Mouse (Mus musculus) liver, adult 2 months (tissue): ENCODE results near the gene Srrm1. TPM values are rescaled to one million over a fixed set of nuclear protein-coding genes. Genes with fewer than 3 reads are reported as not detected.

Experiments used
- DNase-seq: peaks from one replicate; pipeline ENCODE4 v3.0.0-alpha.2; 2011; ENCODE audit warnings: low read depth, low spot score; ENCODE audit errors: extremely low read depth
- H3K27ac ChIP-seq: fragments of 200-500 bp; replicated peaks from 2 replicates; pipeline ENCODE4 v1.5.1; 2012; ENCODE audit warnings: low read depth, mild to moderate bottlenecking, control low read depth, inconsistent platforms, low read length; ENCODE audit not compliant: insufficient read depth
- H3K27me3 ChIP-seq: fragments of 200-500 bp; 2 replicates; pipeline ENCODE4 v1.6.1; 2012; ENCODE audit warnings: mild to moderate bottlenecking, moderate library complexity, low read length, inconsistent platforms; ENCODE audit not compliant: control insufficient read depth, insufficient read depth
- H3K36me3 ChIP-seq: fragments of 200-500 bp; 2 replicates; pipeline ENCODE4 v1.6.1; 2012; ENCODE audit warnings: low read length, inconsistent platforms; ENCODE audit not compliant: control insufficient read depth, insufficient read depth
- H3K4me1 ChIP-seq: fragments of 200-500 bp; 2 replicates; pipeline ENCODE4 v1.6.1; 2011; ENCODE audit warnings: low read length; ENCODE audit not compliant: control insufficient read depth, insufficient read depth
- H3K4me3 ChIP-seq: fragments of 200-500 bp; 2 replicates; pipeline ENCODE4 v1.5.1; 2011; ENCODE audit warnings: low read depth, mild to moderate bottlenecking, control low read depth, low read length, moderate library complexity; ENCODE audit not compliant: insufficient read depth
- H3K79me2 ChIP-seq: fragments of 200-500 bp; 2 replicates; pipeline ENCODE4 v1.6.1; 2012; ENCODE audit warnings: inconsistent platforms, mild to moderate bottlenecking, low read length, moderate library complexity; ENCODE audit not compliant: control insufficient read depth, insufficient read depth
- H3K9ac ChIP-seq: fragments of 200-500 bp; 2 replicates; pipeline ENCODE4 v1.6.1; 2012; ENCODE audit warnings: low read depth, mild to moderate bottlenecking, control low read depth, inconsistent platforms, low read length
- CTCF ChIP-seq: fragments of 200-500 bp; IDR thresholded peaks from 2 replicates; pipeline ENCODE4 v1.5.1; 2011; ENCODE audit warnings: low read depth, low read length, control low read depth
- POLR2A ChIP-seq: fragments of 200-500 bp; IDR thresholded peaks from 2 replicates; pipeline ENCODE4 v1.6.1; 2011; ENCODE audit warnings: low read length, control low read depth; ENCODE audit not compliant: insufficient read depth; ENCODE audit errors: extremely low read depth
- WGBS: fragments of 180-500 bp; shearing (Covaris S2); methylation state at CpG from one replicate; pipeline ENCODE4 v1.1.7; 2018; 5-methylcytosine and 5-hydroxymethylcytosine counted together
- polyA plus RNA-seq: library from polyadenylated mRNA; depleted of rRNA; stranded (reverse); fragments of >200 nt; gene quantifications from 2 replicates; pipeline ENCODE4 v1.2.3, GENCODE M21; 2012
- total RNA-seq: library from RNA; depleted of rRNA; stranded (reverse); fragments of >200 nt; gene quantifications from 2 replicates; pipeline ENCODE4 v1.2.3, GENCODE M21; 2014

Gene Srrm1
- total and polyA plus RNA-seq, 2 experiments, result 8.9 to 18.8 TPM

GRCm38 (mm10) chr4:135394666-135395065 lies 41.5 kb upstream of the Srrm1 start:
- Histone ChIP-seq H3K27ac (no peak overlapping the region), H3K36me3 (no peaks in the 10 kb centered on the region), H3K27me3 (peaks cover 13% of the 10 kb centered on the region), H3K4me1 (no peaks in the 10 kb centered on the region), H3K4me3 (no peak overlapping the region), H3K9ac (no peak overlapping the region), H3K79me2 (no peaks in the 10 kb centered on the region)
- 81% methylated on average over 7 of the region's 7 CpGs for WGBS
- TF ChIP-seq CTCF (no peak), POLR2A (no peak)
- no peak for DNase-seq

GRCm38 (mm10) chr4:135393381-135393780 lies 40.3 kb upstream of the Srrm1 start:
- Histone ChIP-seq H3K79me2 (no peaks in the 10 kb centered on the region), H3K4me3 (no peak overlapping the region), H3K27ac (no peak overlapping the region), H3K4me1 (no peaks in the 10 kb centered on the region), H3K36me3 (no peaks in the 10 kb centered on the region), H3K27me3 (peaks cover 11% of the 10 kb centered on the region), H3K9ac (no peak overlapping the region)
- WGBS, result 84% methylated on average over 6 of the region's 6 CpGs
- no peak for DNase-seq
- TF ChIP-seq CTCF (no peak), POLR2A (no peak)

- Histone ChIP-seq H3K9ac (no peak overlapping the region), H3K36me3 (no peaks in the 10 kb centered on the region), H3K27me3 (peaks cover 5% of the 10 kb centered on the region; the same call in 1 of the 2 replicates), H3K4me1 (no peaks in the 10 kb centered on the region), H3K4me3 (no peak overlapping the region), H3K27ac (no peak overlapping the region), H3K79me2 (no peaks in the 10 kb centered on the region)
- WGBS, result 88% methylated on average over 3 of the region's 3 CpGs
- DNase-seq, result no peak
- TF ChIP-seq POLR2A (no peak), CTCF (no peak)
Measured at GRCm38 (mm10) chr4:135392801-135393200, 39.7 kb upstream of the Srrm1 start.

GRCm38 (mm10) chr4:135391014-135391413 lies 37.9 kb upstream of the Srrm1 start:
- Histone ChIP-seq H3K27ac (no peak overlapping the region), H3K36me3 (no peaks in the 10 kb centered on the region), H3K4me3 (no peak overlapping the region), H3K27me3 (no peaks in the 10 kb centered on the region), H3K9ac (no peak overlapping the region), H3K4me1 (no peaks in the 10 kb centered on the region), H3K79me2 (no peaks in the 10 kb centered on the region)
- DNase-seq, result no peak
- no peak for TF ChIP-seq CTCF
- TF ChIP-seq POLR2A, result no peak
- WGBS, result 71% methylated on average over 6 of the region's 6 CpGs

GRCm38 (mm10) chr4:135385614-135386013 lies 32.5 kb upstream of the Srrm1 start:
- H3K27ac ChIP-seq, result no peak overlapping the region
- H3K4me3 ChIP-seq, result no peak overlapping the region
- no peak for DNase-seq
- no peaks in the 10 kb centered on the region for H3K27me3 ChIP-seq
- no peak overlapping the region for H3K9ac ChIP-seq
- H3K36me3 ChIP-seq, result no peaks in the 10 kb centered on the region
- WGBS, result 55% methylated on average over 10 of the region's 10 CpGs
- H3K79me2 ChIP-seq, result no peaks in the 10 kb centered on the region
- H3K4me1 ChIP-seq, result no peaks in the 10 kb centered on the region
- TF ChIP-seq POLR2A (no peak), CTCF (no peak)

- no peaks in the 10 kb centered on the region for H3K79me2 ChIP-seq
- no peaks in the 10 kb centered on the region for H3K36me3 ChIP-seq
- no peak overlapping the region for H3K27ac ChIP-seq
- 1% methylated on average over 14 of the region's 14 CpGs for WGBS
- H3K9ac ChIP-seq, result no peak overlapping the region
- H3K4me3 ChIP-seq, result no peak overlapping the region
- DNase-seq, result peak; percentile 57
- peak; percentile 94 for TF ChIP-seq CTCF
- no peak for TF ChIP-seq POLR2A
- no peaks in the 10 kb centered on the region for H3K27me3 ChIP-seq
- H3K4me1 ChIP-seq, result peaks cover 3% of the 10 kb centered on the region
Measured at GRCm38 (mm10) chr4:135382316-135382715, 29.2 kb upstream of the Srrm1 start.
